Mouse (Mus musculus) midbrain, postnatal 0 days (tissue): ENCODE measurements around the gene Hist1h4i. TPM values are rescaled to one million over a fixed set of nuclear protein-coding genes. Genes with fewer than 3 reads are reported as not detected.

Experiments
- ATAC-seq: fragments of 200-750 bp; cut with Nextera tagmentation; 2 replicates; pipeline ENCODE4 v1.8.0; 2017; ENCODE audit warnings: moderate number of reproducible peaks, mild to moderate bottlenecking, moderate TSS enrichment, moderate library complexity; ENCODE audit not compliant: low FRiP score
- DNase-seq: peaks from one replicate; pipeline ENCODE4 v3.0.0-alpha.2; 2015; ENCODE audit warnings: low spot score
- H3K27ac ChIP-seq: fragments of 300-500 bp; sonication (generic); 2 replicates; pipeline ENCODE4 v1.5.1; 2014; ENCODE audit warnings: low read depth, mild to moderate bottlenecking, low read length, mixed read lengths
- H3K27me3 ChIP-seq: fragments of 300-500 bp; sonication (generic); 2 replicates; pipeline ENCODE4 v1.6.1; 2014; ENCODE audit warnings: low read length, control low read depth, mixed read lengths; ENCODE audit not compliant: insufficient read depth
- H3K36me3 ChIP-seq: fragments of 300-500 bp; sonication (generic); 2 replicates; pipeline ENCODE4 v1.6.1; 2014; ENCODE audit warnings: low read length, control low read depth, mixed read lengths; ENCODE audit not compliant: insufficient read depth
- H3K4me1 ChIP-seq: fragments of 300-500 bp; sonication (generic); 2 replicates; pipeline ENCODE4 v1.6.1; 2014; ENCODE audit warnings: mild to moderate bottlenecking, control low read depth, antibody characterized with exemption, low read length, mixed read lengths; ENCODE audit not compliant: insufficient read depth
- H3K4me2 ChIP-seq: fragments of 300-500 bp; sonication (generic); 2 replicates; pipeline ENCODE4 v1.6.1; 2014; ENCODE audit warnings: low read depth, mild to moderate bottlenecking, low read length, mixed read lengths; ENCODE audit not compliant: poor library complexity, severe bottlenecking
- H3K4me3 ChIP-seq: fragments of 300-500 bp; sonication (generic); 2 replicates; pipeline ENCODE4 v1.5.1; 2014; ENCODE audit warnings: low read depth, mild to moderate bottlenecking, low read length, moderate library complexity
- H3K9ac ChIP-seq: fragments of 300-500 bp; sonication (generic); replicated peaks from 2 replicates; pipeline ENCODE4 v1.6.1; 2014; ENCODE audit warnings: mild to moderate bottlenecking, low read length, moderate library complexity, mixed read lengths; ENCODE audit not compliant: poor library complexity, severe bottlenecking
- H3K9me3 ChIP-seq: fragments of 300-500 bp; sonication (generic); 2 replicates; pipeline ENCODE4 v1.6.1; 2016; ENCODE audit warnings: low read length, control low read depth
- CTCF ChIP-seq: IDR thresholded peaks from 2 replicates; pipeline ENCODE4 v1.5.1; 2016; ENCODE audit warnings: antibody characterized with exemption, mild to moderate bottlenecking
- WGBS: fragments of 180-500 bp; shearing (Covaris S2); extraction: QIAGEN DNeasy Blood & Tissue Kit; methylation state at CpG from one replicate; pipeline ENCODE4 v1.1.7; 2014; 5-methylcytosine and 5-hydroxymethylcytosine counted together
- polyA plus RNA-seq: library from polyadenylated mRNA; unstranded; fragments of >200 nt; fragmentation: Nextera tagmentation; extraction: Ambion mirVana; gene quantifications from 2 replicates; pipeline ENCODE4 v1.2.1, GENCODE M21; 2015
- total RNA-seq: library from RNA; depleted of rRNA; stranded (reverse); fragments of >200 nt; gene quantifications from 2 replicates; pipeline ENCODE4 v1.2.3, GENCODE M21; 2014

Gene Hist1h4i
- total and polyA plus RNA-seq, 2 experiments from 2014 or later, result 2.5 to 19.2 TPM

- ATAC-seq, result peak; percentile 81
- peak overlapping the region; percentile 51 for H3K27ac ChIP-seq
- peak overlapping the region; percentile 64 for H3K4me2 ChIP-seq
- peak overlapping the region; percentile 50 for H3K9ac ChIP-seq
- DNase-seq, result peak; percentile 94
- 1% methylated on average over 35 of the region's 35 CpGs for WGBS
- no peaks in the 10 kb centered on the region for H3K27me3 ChIP-seq
- no peaks in the 10 kb centered on the region for H3K9me3 ChIP-seq
- H3K4me1 ChIP-seq, result no peaks in the 10 kb centered on the region
- 0 out of 2 replicates have a peak, but pooled peaks have one; percentile 8 for TF ChIP-seq CTCF
- H3K36me3 ChIP-seq, result no peaks in the 10 kb centered on the region
- H3K4me3 ChIP-seq, result peak overlapping the region; percentile 41
Observed at GRCm38 (mm10) chr13:22026058-22027031, 14.8 kb downstream of the Hist1h4i start.

GRCm38 (mm10) chr13:22022241-22022640, 18.9 kb downstream of the Hist1h4i start:
- WGBS, result 1% methylated on average over 9 of the region's 9 CpGs
- DNase-seq (peak; percentile 83), ATAC-seq (peak; percentile 67; the same call in 1 of the 2 replicates)
- Histone ChIP-seq H3K27ac (no peak overlapping the region), H3K9me3 (no peaks in the 10 kb centered on the region), H3K4me1 (no peaks in the 10 kb centered on the region), H3K36me3 (no peaks in the 10 kb centered on the region), H3K4me2 (peak overlapping the region; percentile 48), H3K27me3 (peaks cover 21% of the 10 kb centered on the region), H3K4me3 (peak overlapping the region; percentile 32), H3K9ac (no peak overlapping the region)
- TF ChIP-seq CTCF, result no peak

- TF ChIP-seq CTCF, result no peak
- H3K4me3 ChIP-seq, result peak overlapping the region; percentile 32
- no peaks in the 10 kb centered on the region for H3K9me3 ChIP-seq
- H3K27ac ChIP-seq, result no peak overlapping the region
- peak overlapping the region; percentile 48 for H3K4me2 ChIP-seq
- ATAC-seq (no peak), DNase-seq (no peak)
- WGBS, result under 1% methylated on average over 11 of the region's 11 CpGs
- H3K4me1 ChIP-seq, result no peaks in the 10 kb centered on the region
- no peak overlapping the region for H3K9ac ChIP-seq
- no peaks in the 10 kb centered on the region for H3K36me3 ChIP-seq
- peaks cover 23% of the 10 kb centered on the region for H3K27me3 ChIP-seq
Observed at GRCm38 (mm10) chr13:22021581-22021980, 19.6 kb downstream of the Hist1h4i start.

- H3K4me3 ChIP-seq, result peak overlapping the region; percentile 32
- peak overlapping the region; percentile 48 for H3K4me2 ChIP-seq
- no peak overlapping the region for H3K27ac ChIP-seq
- DNase-seq (peak; percentile 60), ATAC-seq (no peak; the same call in 1 of the 2 replicates)
- H3K9me3 ChIP-seq, result no peaks in the 10 kb centered on the region
- no peaks in the 10 kb centered on the region for H3K4me1 ChIP-seq
- H3K27me3 ChIP-seq, result peaks cover 29% of the 10 kb centered on the region
- under 1% methylated on average over 8 of the region's 8 CpGs for WGBS
- no peak for TF ChIP-seq CTCF
- no peak overlapping the region for H3K9ac ChIP-seq
- no peaks in the 10 kb centered on the region for H3K36me3 ChIP-seq
Observed at GRCm38 (mm10) chr13:22020901-22021339, 20.2 kb downstream of the Hist1h4i start.

- Histone ChIP-seq H3K27ac (no peak overlapping the region), H3K9me3 (no peaks in the 10 kb centered on the region), H3K27me3 (peaks cover 34% of the 10 kb centered on the region), H3K4me2 (peak overlapping the region; percentile 45), H3K4me3 (peak overlapping the region; percentile 29), H3K36me3 (no peaks in the 10 kb centered on the region), H3K4me1 (no peaks in the 10 kb centered on the region), H3K9ac (no peak overlapping the region)
- no peak for TF ChIP-seq CTCF
- DNase-seq (no peak), ATAC-seq (no peak)
- 2% methylated on average over 44 of the region's 44 CpGs for WGBS
Observed at GRCm38 (mm10) chr13:22019934-22020835, 21.0 kb downstream of the Hist1h4i start.
